Mouse (Mus musculus) stomach, embryonic 16.5 days (tissue): Measurements from ENCODE around the gene Map1s. TPM values are rescaled to one million over a fixed set of nuclear protein-coding genes. Genes with fewer than 3 reads are reported as not detected.
A peak's percentile ranks its signal among the peaks of the same experiment; 100 is the strongest.
"Not testable (repeated sequence)": the region's sequence is repeated elsewhere in the genome, so short reads cannot be mapped to it uniquely, and the experiment has no call there.

ENCODE experiments used
- ATAC-seq: fragments of 200-750 bp; cut with Nextera tagmentation; 2 replicates; pipeline ENCODE4 v1.8.0; 2017; ENCODE audit warnings: moderate number of reproducible peaks, moderate TSS enrichment; ENCODE audit not compliant: insufficient read depth, low FRiP score
- H3K27ac ChIP-seq: fragments of 300-500 bp; sonication (generic); 2 replicates; pipeline ENCODE4 v1.5.1; 2014; ENCODE audit warnings: low read length
- H3K27me3 ChIP-seq: fragments of 300-500 bp; sonication (generic); 2 replicates; pipeline ENCODE4 v1.6.1; 2014; ENCODE audit warnings: low read length, control low read depth, mixed read lengths; ENCODE audit not compliant: control insufficient read depth, insufficient read depth
- H3K36me3 ChIP-seq: fragments of 300-500 bp; sonication (generic); 2 replicates; pipeline ENCODE4 v1.6.1; 2014; ENCODE audit warnings: low read length; ENCODE audit not compliant: control insufficient read depth, insufficient read depth
- H3K4me1 ChIP-seq: fragments of 300-500 bp; sonication (generic); 2 replicates; pipeline ENCODE4 v1.6.1; 2014; ENCODE audit warnings: low read length, control low read depth, mixed read lengths; ENCODE audit not compliant: control insufficient read depth, insufficient read depth
- H3K4me2 ChIP-seq: fragments of 300-500 bp; sonication (generic); 2 replicates; pipeline ENCODE4 v1.6.1; 2014; ENCODE audit warnings: low read depth, low read length, mixed read lengths
- H3K4me3 ChIP-seq: fragments of 300-500 bp; sonication (generic); replicated peaks from 2 replicates; pipeline ENCODE4 v1.5.1; 2014; ENCODE audit warnings: mild to moderate bottlenecking, low read length
- H3K9ac ChIP-seq: fragments of 300-500 bp; sonication (generic); 2 replicates; pipeline ENCODE4 v1.6.1; 2014; ENCODE audit warnings: low read length
- H3K9me3 ChIP-seq: fragments of 300-500 bp; sonication (generic); replicated peaks from 2 replicates; pipeline ENCODE4 v1.6.1; 2016; ENCODE audit warnings: low read length, control low read depth; ENCODE audit not compliant: control insufficient read depth
- WGBS: fragments of 180-500 bp; shearing (Covaris S2); extraction: QIAGEN DNeasy Blood & Tissue Kit; methylation state at CpG from one replicate; pipeline ENCODE4 v1.1.7; 2014; 5-methylcytosine and 5-hydroxymethylcytosine counted together
- polyA plus RNA-seq: library from polyadenylated mRNA; unstranded; fragments of >200 nt; fragmentation: Nextera tagmentation; extraction: Ambion mirVana; gene quantifications from 2 replicates; pipeline ENCODE4 v1.2.1, GENCODE M21; 2015

Map1s gene
- polyA plus RNA-seq, 1 experiment from 2014 or later: 39.8 TPM

DNA sequence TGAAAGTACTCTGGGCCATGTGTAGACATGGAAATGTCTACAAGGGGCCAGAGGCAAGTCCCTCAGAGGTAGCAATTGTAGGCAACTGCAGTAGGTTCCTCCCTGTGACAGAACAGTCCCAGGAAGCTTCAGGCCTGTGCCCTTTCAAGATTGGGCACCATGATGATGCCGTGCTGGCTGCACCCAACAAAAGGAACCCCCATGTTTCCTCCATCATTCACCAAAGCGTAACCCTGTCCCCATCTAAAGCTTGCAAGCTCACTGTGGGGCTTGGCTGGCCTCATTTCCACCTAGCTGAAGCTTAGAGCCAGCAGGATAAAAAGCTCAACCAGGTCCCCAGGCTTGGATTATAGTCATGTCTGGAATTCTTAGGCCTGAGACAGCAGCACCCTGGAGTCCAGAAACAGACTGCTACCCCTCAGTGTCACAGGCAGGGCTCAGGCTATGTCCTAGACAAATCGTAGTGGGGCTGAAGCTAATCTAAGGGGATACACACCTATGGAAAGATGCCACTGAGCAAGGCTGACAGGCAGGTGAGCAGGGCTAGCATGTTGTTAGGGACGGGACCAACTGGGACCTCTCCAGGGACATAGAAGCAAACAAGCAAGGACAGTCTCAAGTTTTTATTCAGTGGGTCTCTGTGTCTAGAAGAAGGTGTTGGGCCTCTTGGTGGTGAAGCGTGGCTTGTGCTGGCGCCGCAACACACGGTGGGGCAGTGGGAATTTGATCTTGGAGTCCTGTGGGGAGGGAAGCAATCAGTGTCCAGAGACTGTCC lies 10.8 kb upstream of the Map1s start:
- no peak overlapping the region for H3K4me2 ChIP-seq
- H3K27me3 ChIP-seq: peaks cover 29% of the 10 kb centered on the region
- peaks cover 17% of the 10 kb centered on the region; the same call in 1 of the 2 replicates for H3K36me3 ChIP-seq
- H3K4me3 ChIP-seq: no peak overlapping the region
- no peak for ATAC-seq
- no peak overlapping the region for H3K27ac ChIP-seq
- H3K9me3 ChIP-seq: no peaks in the 10 kb centered on the region
- whole genome bisulfite sequencing: 87% methylated on average over 8 of the region's 8 CpGs
- H3K4me1 ChIP-seq: peaks cover 21% of the 10 kb centered on the region
- H3K9ac ChIP-seq: no peak overlapping the region

DNA sequence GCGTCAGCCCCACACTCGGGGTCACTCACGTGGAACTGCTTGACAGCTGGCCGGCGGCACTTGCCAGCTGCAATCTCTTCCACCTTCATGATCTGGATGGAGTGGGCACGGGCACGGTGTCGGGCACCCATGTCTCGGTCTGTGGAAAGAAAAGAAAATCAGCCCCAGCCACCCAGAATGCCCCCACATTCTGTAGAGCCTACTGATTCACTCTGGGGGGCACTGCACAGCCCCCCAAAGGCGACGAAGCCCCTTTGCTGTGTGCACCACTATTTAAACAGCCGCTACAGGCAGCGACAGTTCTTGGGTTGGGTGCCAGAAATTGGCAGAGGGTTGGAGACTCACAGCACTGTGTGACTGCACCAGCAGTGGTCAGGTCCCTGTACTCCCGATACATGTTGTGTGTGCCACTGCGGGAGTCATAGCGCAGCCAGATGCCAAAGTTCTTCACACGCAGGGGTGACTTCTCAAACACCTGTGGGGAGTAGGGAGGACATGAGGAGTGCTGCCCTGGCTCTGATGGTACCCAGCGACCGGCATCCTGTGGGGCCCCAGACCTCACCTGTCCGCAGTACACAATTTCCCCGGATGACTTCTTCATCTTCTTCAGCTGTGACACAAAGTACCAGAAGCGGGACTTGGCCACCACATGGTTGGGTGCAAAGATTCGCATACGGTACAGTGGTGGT lies 10.0 kb upstream of the Map1s start:
- peak overlapping the region; percentile 97 for H3K9ac ChIP-seq
- H3K4me3 ChIP-seq: peak overlapping the region; percentile 86
- ATAC-seq, H3K27ac ChIP-seq, H3K9me3 ChIP-seq: not testable (repeated sequence)
- WGBS: 77% methylated on average over 24 of the region's 24 CpGs
- H3K4me2 ChIP-seq: peak overlapping the region; percentile 79
- H3K36me3 ChIP-seq: peaks cover 17% of the 10 kb centered on the region; the same call in 1 of the 2 replicates
- peaks cover 28% of the 10 kb centered on the region for H3K27me3 ChIP-seq
- peaks cover 21% of the 10 kb centered on the region for H3K4me1 ChIP-seq

GRCm38 (mm10) chr8:70896316-70897020 lies 9.3 kb upstream of the Map1s start:
- Histone ChIP-seq H3K27me3 (peaks cover 21% of the 10 kb centered on the region), H3K4me1 (peaks cover 21% of the 10 kb centered on the region), H3K9ac (peak overlapping the region; percentile 97), H3K9me3 (no peaks in the 10 kb centered on the region), H3K27ac (peak overlapping the region; percentile 75), H3K36me3 (peaks cover 17% of the 10 kb centered on the region; the same call in 1 of the 2 replicates), H3K4me2 (peak overlapping the region; percentile 79), H3K4me3 (peak overlapping the region; percentile 86)
- no peak for ATAC-seq
- 2% methylated on average over 25 of the region's 25 CpGs for WGBS

DNA sequence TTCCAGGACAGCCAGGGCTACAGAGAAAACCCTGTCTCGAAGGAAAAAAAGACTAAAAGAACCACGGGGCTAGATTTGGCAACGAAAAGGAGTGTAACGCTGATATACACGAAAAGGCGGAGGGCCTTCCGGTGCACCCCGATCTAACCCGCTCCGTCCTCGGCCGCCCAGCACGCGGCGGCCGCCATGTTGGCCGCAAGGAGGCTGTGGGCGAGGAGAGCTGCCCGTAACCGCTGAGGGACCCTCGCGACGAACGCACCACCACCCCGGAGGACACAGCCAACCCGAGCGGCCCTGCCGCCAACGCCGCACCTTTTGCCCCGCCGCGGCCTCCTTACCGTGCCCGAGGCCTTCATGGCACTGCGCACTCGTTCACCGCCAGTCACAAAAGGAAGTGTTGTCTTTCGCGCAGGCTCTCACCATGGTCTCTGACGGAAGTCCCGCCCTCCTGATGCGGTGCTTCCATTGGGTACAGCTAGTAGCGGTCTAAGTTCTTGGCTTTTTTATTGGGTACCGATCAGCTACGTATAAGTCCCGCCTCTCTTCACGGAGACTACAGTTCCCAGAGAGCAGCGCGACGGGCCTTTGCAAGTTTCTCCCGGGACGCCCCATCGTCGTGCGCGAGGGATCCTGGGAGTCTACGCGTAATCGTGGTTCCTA lies 8.6 kb upstream of the Map1s start, which contains the start of gene Rpl18a:
Gene Rpl18a, minus strand, starts transcription at position 392 of the 660 bp plus-strand sequence.
- peaks cover 17% of the 10 kb centered on the region; the same call in 1 of the 2 replicates for H3K36me3 ChIP-seq
- peak within 1 kb of the TSS; percentile 91 for H3K4me2 ChIP-seq
- H3K4me3 ChIP-seq: peak within 1 kb of the TSS; percentile 86
- H3K9me3 ChIP-seq: no peaks in the 10 kb centered on the region
- under 1% methylated on average over 59 of the region's 60 CpGs for WGBS
- peaks cover 14% of the 10 kb centered on the region for H3K27me3 ChIP-seq
- H3K4me1 ChIP-seq: peaks cover 18% of the 10 kb centered on the region
- peak within 1 kb of the TSS; percentile 92 for H3K27ac ChIP-seq
- H3K9ac ChIP-seq: peak within 1 kb of the TSS; percentile 97
- ATAC-seq: peak; percentile 98

DNA sequence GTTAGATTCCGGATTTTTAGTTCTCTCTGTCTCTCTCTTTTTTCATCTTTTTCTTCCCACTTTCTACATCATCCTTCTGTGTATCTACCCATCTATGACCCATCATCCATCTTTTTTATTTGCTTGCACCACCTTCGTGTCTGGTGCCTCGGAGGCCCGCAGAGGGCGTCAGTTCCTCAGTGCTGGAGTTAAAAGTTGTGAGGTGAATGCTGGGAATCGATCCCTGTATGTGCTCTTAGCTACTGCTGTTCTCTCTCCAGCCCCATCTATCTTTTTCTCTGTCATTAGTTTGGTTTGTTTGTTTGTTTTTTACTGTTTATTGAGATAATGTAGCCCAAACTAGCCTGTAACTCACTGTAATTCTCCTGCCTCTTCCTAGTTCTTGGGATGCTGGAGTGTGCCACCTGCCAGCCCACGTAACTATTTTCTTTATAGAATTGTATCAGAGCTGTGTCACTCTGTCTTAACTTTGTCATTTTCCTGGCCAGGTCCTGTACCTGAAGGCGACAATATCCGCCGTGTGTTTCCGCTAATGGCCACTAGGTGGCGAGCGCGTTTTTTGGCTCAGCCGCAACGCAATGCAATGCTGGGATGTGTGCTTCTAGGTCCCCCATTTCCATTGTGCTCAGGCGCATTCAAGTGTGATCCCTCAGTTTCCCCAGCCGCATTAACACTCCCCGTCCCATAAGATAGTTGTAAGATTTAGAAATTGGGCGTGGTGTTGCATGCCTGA lies 7.9 kb upstream of the Map1s start:
- peak overlapping the region; percentile 88 for H3K9ac ChIP-seq
- peak overlapping the region; percentile 71 for H3K4me3 ChIP-seq
- WGBS: under 1% methylated on average over 20 of the region's 20 CpGs
- peak overlapping the region; percentile 92 for H3K27ac ChIP-seq
- ATAC-seq: peak; percentile 34; the same call in 1 of the 2 replicates
- H3K4me1 ChIP-seq: peaks cover 11% of the 10 kb centered on the region
- H3K36me3 ChIP-seq: peaks cover 17% of the 10 kb centered on the region; the same call in 1 of the 2 replicates
- no peaks in the 10 kb centered on the region for H3K9me3 ChIP-seq
- H3K4me2 ChIP-seq: peak overlapping the region; percentile 91
- peaks cover 7% of the 10 kb centered on the region for H3K27me3 ChIP-seq

GRCm38 (mm10) chr8:70898661-70899198 lies 7.0 kb upstream of the Map1s start:
- Histone ChIP-seq H3K27ac (no peak overlapping the region), H3K36me3 (peaks cover 16% of the 10 kb centered on the region; the same call in 1 of the 2 replicates), H3K27me3 (no peaks in the 10 kb centered on the region; the same call in none of the 2 replicates), H3K9ac (peak overlapping the region; percentile 54), H3K4me1 (peaks cover 10% of the 10 kb centered on the region), H3K4me2 (no peak overlapping the region), H3K4me3 (no peak overlapping the region), H3K9me3 (no peaks in the 10 kb centered on the region)
- ATAC-seq: no peak
- WGBS: 30% methylated on average over 2 of the region's 2 CpGs

- no peak for ATAC-seq
- H3K36me3 ChIP-seq: peaks cover 11% of the 10 kb centered on the region; the same call in 1 of the 2 replicates
- H3K9me3 ChIP-seq: no peaks in the 10 kb centered on the region
- H3K4me1 ChIP-seq: peaks cover 10% of the 10 kb centered on the region
- H3K4me3 ChIP-seq: no peak overlapping the region
- 83% methylated on average over 2 of the region's 2 CpGs for WGBS
- H3K4me2 ChIP-seq: no peak overlapping the region
- H3K9ac ChIP-seq: no peak overlapping the region
- H3K27me3 ChIP-seq: no peaks in the 10 kb centered on the region; the same call in 1 of the 2 replicates
- H3K27ac ChIP-seq: no peak overlapping the region
Observed at GRCm38 (mm10) chr8:70899226-70899625, 6.5 kb upstream of the Map1s start.

DNA sequence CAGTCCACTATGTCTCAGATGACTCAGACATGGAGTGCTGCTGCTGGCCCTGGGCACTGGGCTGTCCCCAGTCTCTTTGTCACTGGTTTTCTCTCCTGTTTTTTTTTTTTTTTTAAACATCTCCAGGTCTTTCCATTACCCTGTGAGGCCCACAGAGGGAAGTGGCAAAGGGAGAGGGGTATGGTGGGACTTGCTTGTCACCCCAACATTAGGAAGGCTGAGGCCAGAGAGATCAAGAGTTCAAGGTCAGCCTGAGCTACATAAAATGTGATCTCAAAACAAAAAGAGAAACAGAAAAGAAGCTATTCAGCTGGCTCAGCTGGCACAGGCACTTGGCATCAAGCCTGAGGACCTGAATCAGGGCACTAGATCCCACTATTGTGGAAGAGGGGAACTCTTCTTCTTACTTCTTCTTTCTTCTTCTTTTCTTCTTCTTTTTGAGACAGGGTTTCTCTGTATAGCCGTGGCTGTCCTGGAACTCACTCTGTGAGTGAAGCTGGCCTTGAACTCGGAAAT lies 4.8 kb upstream of the Map1s start:
- Histone ChIP-seq H3K4me2 (no peak overlapping the region), H3K27ac (no peak overlapping the region), H3K4me1 (peaks cover 10% of the 10 kb centered on the region), H3K27me3 (no peaks in the 10 kb centered on the region), H3K9ac (no peak overlapping the region), H3K9me3 (no peaks in the 10 kb centered on the region), H3K36me3 (no peaks in the 10 kb centered on the region), H3K4me3 (no peak overlapping the region)
- ATAC-seq: no peak
- 68% methylated on average over 2 of the region's 2 CpGs for WGBS
